Mouse (Mus musculus): ENCODE results near the gene Rad50. TPM values are rescaled to one million over a fixed set of nuclear protein-coding genes. Genes with fewer than 3 reads are reported as not detected.
A peak's percentile ranks its signal among the peaks of the same experiment; 100 is the strongest.

Gene Rad50
- polyA plus RNA-seq, 1 experiment from 2014 or later = 21.3 TPM

- WGBS = 96% methylated on average over 2 of the region's 2 CpGs
- H3K4me2 ChIP-seq (ENCODE audit: low read length) = no peak overlapping the region
- DNase-seq (ENCODE audit: low spot score) (no peak), ATAC-seq (replicated peaks; ENCODE audit: low FRiP score, low read depth) (no peak)
- TF ChIP-seq CTCF (IDR thresholded peaks at IDR 0.05; ENCODE audit: low read depth) = 0 out of 2 replicates have a peak, but pooled peaks have one; percentile 16
- H3K4me1 ChIP-seq (replicated peaks; ENCODE audit: insufficient read depth, low read length) = no peaks in the 10 kb centered on the region
- peaks cover 17% of the 10 kb centered on the region; the same call in 1 of the 2 replicates for H3K36me3 ChIP-seq (ENCODE audit: insufficient read depth, low read length)
- H3K27ac ChIP-seq = no peak overlapping the region
- H3K9ac ChIP-seq (ENCODE audit: low read depth, low read length) = no peak overlapping the region
- no peak overlapping the region for H3K4me3 ChIP-seq (replicated peaks; ENCODE audit: low read depth, low read length)
- no peaks in the 10 kb centered on the region for H3K27me3 ChIP-seq (ENCODE audit: insufficient read depth, low read length)
- H3K9me3 ChIP-seq (replicated peaks; ENCODE audit: low read length) = no peaks in the 10 kb centered on the region
Observed at GRCm38 (mm10) chr11:53681686-53682085, 25.4 kb downstream of the Rad50 start.

- 82% methylated on average over 4 of the region's 4 CpGs for WGBS
- no peak for TF ChIP-seq CTCF (IDR thresholded peaks at IDR 0.05; ENCODE audit: low read depth)
- no peak overlapping the region for H3K9ac ChIP-seq (ENCODE audit: low read depth, low read length)
- no peak for ATAC-seq (replicated peaks; ENCODE audit: low FRiP score, low read depth)
- H3K4me2 ChIP-seq (ENCODE audit: low read length) = no peak overlapping the region
- H3K4me3 ChIP-seq (replicated peaks; ENCODE audit: low read depth, low read length) = no peak overlapping the region
- H3K36me3 ChIP-seq (ENCODE audit: insufficient read depth, low read length) = peaks cover 17% of the 10 kb centered on the region; the same call in 1 of the 2 replicates
- H3K4me1 ChIP-seq (replicated peaks; ENCODE audit: insufficient read depth, low read length) = no peaks in the 10 kb centered on the region
- no peaks in the 10 kb centered on the region for H3K9me3 ChIP-seq (replicated peaks; ENCODE audit: low read length)
- DNase-seq (ENCODE audit: low spot score) = no peak
- H3K27me3 ChIP-seq (ENCODE audit: insufficient read depth, low read length) = no peaks in the 10 kb centered on the region
- H3K27ac ChIP-seq = no peak overlapping the region
Observed at GRCm38 (mm10) chr11:53680141-53680540, 27.0 kb downstream of the Rad50 start.

DNA sequence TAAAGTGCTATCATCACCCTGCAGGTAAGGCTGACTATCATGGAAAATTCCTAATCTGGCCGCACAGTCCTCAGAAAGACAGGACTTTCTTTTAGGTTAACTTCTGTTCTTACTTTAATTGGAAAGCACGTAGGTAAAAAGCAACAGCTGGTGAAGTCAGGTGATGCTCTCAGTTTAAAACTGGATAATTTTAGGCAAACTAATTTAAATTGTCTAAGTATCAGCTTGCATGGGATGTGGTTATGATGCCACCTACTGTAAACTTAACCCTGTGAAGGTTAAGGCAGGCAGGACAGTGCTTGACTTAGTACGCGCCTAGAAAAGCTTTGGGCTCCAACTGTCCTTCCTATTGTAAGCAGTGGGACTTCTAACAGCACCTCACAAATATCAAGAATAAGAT is 35.7 kb downstream of the Rad50 start:
- H3K4me2 ChIP-seq (ENCODE audit: low read length) = no peak overlapping the region
- peaks cover 29% of the 10 kb centered on the region; the same call in 1 of the 2 replicates for H3K36me3 ChIP-seq (ENCODE audit: insufficient read depth, low read length)
- TF ChIP-seq CTCF (IDR thresholded peaks at IDR 0.05; ENCODE audit: low read depth) = no peak
- 97% methylated on average over 4 of the region's 4 CpGs for WGBS
- no peaks in the 10 kb centered on the region for H3K27me3 ChIP-seq (ENCODE audit: insufficient read depth, low read length)
- H3K4me1 ChIP-seq (replicated peaks; ENCODE audit: insufficient read depth, low read length) = no peaks in the 10 kb centered on the region
- H3K4me3 ChIP-seq (replicated peaks; ENCODE audit: low read depth, low read length) = no peak overlapping the region
- H3K27ac ChIP-seq = no peak overlapping the region
- no peak overlapping the region for H3K9ac ChIP-seq (ENCODE audit: low read depth, low read length)
- no peak for ATAC-seq (replicated peaks; ENCODE audit: low FRiP score, low read depth)
- no peak for DNase-seq (ENCODE audit: low spot score)
- H3K9me3 ChIP-seq (replicated peaks; ENCODE audit: low read length) = no peaks in the 10 kb centered on the region

- Histone ChIP-seq H3K27me3 (ENCODE audit: insufficient read depth, low read length) (no peaks in the 10 kb centered on the region), H3K4me1 (replicated peaks; ENCODE audit: insufficient read depth, low read length) (no peaks in the 10 kb centered on the region), H3K4me3 (replicated peaks; ENCODE audit: low read depth, low read length) (no peak overlapping the region), H3K4me2 (ENCODE audit: low read length) (no peak overlapping the region), H3K27ac (no peak overlapping the region), H3K9me3 (replicated peaks; ENCODE audit: low read length) (no peaks in the 10 kb centered on the region), H3K36me3 (ENCODE audit: insufficient read depth, low read length) (peaks cover 21% of the 10 kb centered on the region; the same call in 1 of the 2 replicates), H3K9ac (ENCODE audit: low read depth, low read length) (no peak overlapping the region)
- DNase-seq (ENCODE audit: low spot score) = no peak
- ATAC-seq (replicated peaks; ENCODE audit: low FRiP score, low read depth) = no peak
- 88% methylated on average over 5 of the region's 5 CpGs for WGBS
- TF ChIP-seq CTCF (IDR thresholded peaks at IDR 0.05; ENCODE audit: low read depth) = no peak
Observed at GRCm38 (mm10) chr11:53664091-53664490, 43.0 kb downstream of the Rad50 start.

- Histone ChIP-seq H3K36me3 (ENCODE audit: insufficient read depth, low read length) (peaks cover 18% of the 10 kb centered on the region; the same call in 1 of the 2 replicates), H3K4me1 (replicated peaks; ENCODE audit: insufficient read depth, low read length) (no peaks in the 10 kb centered on the region), H3K9me3 (replicated peaks; ENCODE audit: low read length) (no peaks in the 10 kb centered on the region), H3K9ac (ENCODE audit: low read depth, low read length) (no peak overlapping the region), H3K27me3 (ENCODE audit: insufficient read depth, low read length) (no peaks in the 10 kb centered on the region), H3K4me2 (ENCODE audit: low read length) (no peak overlapping the region), H3K27ac (no peak overlapping the region), H3K4me3 (replicated peaks; ENCODE audit: low read depth, low read length) (no peak overlapping the region)
- WGBS = 65% methylated on average over 14 of the region's 14 CpGs
- TF ChIP-seq CTCF (IDR thresholded peaks at IDR 0.05; ENCODE audit: low read depth) = no peak
- DNase-seq (ENCODE audit: low spot score) (no peak), ATAC-seq (replicated peaks; ENCODE audit: low FRiP score, low read depth) (no peak)
Observed at GRCm38 (mm10) chr11:53662794-53663674, 44.1 kb downstream of the Rad50 start.

GRCm38 (mm10) chr11:53657828-53658227 is 49.3 kb downstream of the Rad50 start:
- H3K4me3 ChIP-seq (replicated peaks; ENCODE audit: low read depth, low read length) = no peak overlapping the region

More at GRCm38 (mm10) chr11:53657828-53658227, 49.3 kb downstream of the Rad50 start:
- no peak overlapping the region for H3K4me2 ChIP-seq (ENCODE audit: low read length)
- TF ChIP-seq CTCF (IDR thresholded peaks at IDR 0.05; ENCODE audit: low read depth) = no peak
- no peaks in the 10 kb centered on the region for H3K27me3 ChIP-seq (ENCODE audit: insufficient read depth, low read length)
- ATAC-seq (replicated peaks; ENCODE audit: low FRiP score, low read depth) = no peak
- no peak overlapping the region for H3K9ac ChIP-seq (ENCODE audit: low read depth, low read length)
- DNase-seq (ENCODE audit: low spot score) = no peak
- 82% methylated on average over 6 of the region's 6 CpGs for WGBS
- H3K4me1 ChIP-seq (replicated peaks; ENCODE audit: insufficient read depth, low read length) = no peaks in the 10 kb centered on the region
- H3K9me3 ChIP-seq (replicated peaks; ENCODE audit: low read length) = no peaks in the 10 kb centered on the region
- no peak overlapping the region for H3K27ac ChIP-seq
- peaks cover 15% of the 10 kb centered on the region; the same call in 1 of the 2 replicates for H3K36me3 ChIP-seq (ENCODE audit: insufficient read depth, low read length)
